20 mouse cellular contexts compared by ENCODE assay signal in genomic region chr9:70314019-70314418, GRCm38 (mm10).
DNase-seq lines count a peak whose midpoint lies in the region; TF ChIP-seq lines count a peak whose summit lies in the region.
"Had no signal": no experiment of that assay in that cellular context is flagged by ENCODE, and none has a peak within 500 bp of the region (broad histone marks: within the 10 kb centered on the region; RNA-seq: fewer than 3 reads in every experiment).

No protein-coding gene starts in this region.

- no peak for DNase-seq in kidney, adult 2 months
- DNase-seq in kidney, postnatal 25 days: no peak
- peak in 1 of 2 experiments; percentile 19 for DNase-seq in spleen, adult 2 months (ENCODE audit: low read depth in 1 of 2, low spot score in 2 of 2)
- no peak for DNase-seq in spleen, postnatal 10 days (ENCODE audit: low spot score in 2 of 2)
- no peak for DNase-seq in embryo, embryonic 11 days
- DNase-seq in gastrocnemius, postnatal 4 days (ENCODE audit: low spot score in 2 of 2): no peak
- no peak for DNase-seq in right cerebral cortex, adult 2 months (ENCODE audit: low spot score in 2 of 2)
- DNase-seq: cerebellum, adult 8-10 months; gastrocnemius, postnatal 10 days; kidney, adult 8-10 months; layer of hippocampus, postnatal 36 days; lung, postnatal 36 days; spleen, adult 18-20 months; thymus, postnatal 14 days had no signal

- H3K4me3 ChIP-seq in kidney, adult 2 months (ENCODE audit: insufficient read depth, low read depth, low read length): no peak overlapping the region
- H3K4me3 ChIP-seq in spleen, adult 2 months (ENCODE audit: extremely low read depth, insufficient read depth, insufficient read length): no peak overlapping the region
- no peak overlapping the region for H3K4me3 ChIP-seq in bone marrow, adult 2 months (replicated peaks; ENCODE audit: control insufficient read depth, low read depth, low read length)
- H3K4me3 ChIP-seq: hindbrain, embryonic 15.5 days; limb, embryonic 10.5 days; midbrain, embryonic 10.5 days had no signal

- no peak overlapping the region for H3K27ac ChIP-seq in kidney, adult 2 months (ENCODE audit: insufficient read depth, low read depth, low read length)
- H3K27ac ChIP-seq in spleen, adult 2 months (ENCODE audit: insufficient read depth, low read length): no peak overlapping the region
- no peak overlapping the region for H3K27ac ChIP-seq in bone marrow, adult 2 months (ENCODE audit: control insufficient read depth, insufficient read depth, low read depth, low read length, poor library complexity)
- H3K27ac ChIP-seq: hindbrain, embryonic 15.5 days; limb, embryonic 10.5 days; liver, embryonic 14.5 days; midbrain, embryonic 10.5 days had no signal

- no peak for TF ChIP-seq POLR2A in kidney, adult 2 months (IDR thresholded peaks at IDR 0.05; ENCODE audit: low read depth, low read length)
- TF ChIP-seq POLR2A in spleen, adult 2 months (IDR thresholded peaks at IDR 0.05; ENCODE audit: low read depth, low read length): no peak
- no peak for TF ChIP-seq POLR2A in bone marrow, adult 2 months (IDR thresholded peaks at IDR 0.05; ENCODE audit: borderline replicate concordance, control insufficient read depth, low read depth, low read length)

- no peaks in the 10 kb centered on the region for H3K36me3 ChIP-seq in kidney, adult 2 months (ENCODE audit: control insufficient read depth, insufficient read depth, low read length)
- H3K36me3 ChIP-seq in spleen, adult 2 months (ENCODE audit: control insufficient read depth, insufficient read depth, low read length): peaks cover 13% of the 10 kb centered on the region; the same call in 1 of the 2 replicates
- H3K36me3 ChIP-seq: hindbrain, embryonic 15.5 days; midbrain, embryonic 10.5 days had no signal

- 88% methylated on average over 1 of the region's 1 CpGs for WGBS in kidney, adult 2 months
- WGBS in spleen, adult 2 months: 87% methylated on average over 1 of the region's 1 CpGs
- WGBS in bone marrow, adult 2 months: 89% methylated on average over 1 of the region's 1 CpGs

- peak; percentile 47 for TF ChIP-seq CTCF in kidney, adult 2 months (conservative IDR thresholded peaks at IDR 0.05; ENCODE audit: insufficient read depth, insufficient read length, low read depth, low read length)
- peak; percentile 11; the same call in 1 of the 2 replicates for TF ChIP-seq CTCF in spleen, adult 2 months (IDR thresholded peaks at IDR 0.05; ENCODE audit: extremely low read depth, insufficient read depth, insufficient read length, insufficient replicate concordance)
- 0 out of 2 replicates have a peak, but pooled peaks have one; percentile 12 for TF ChIP-seq CTCF in bone marrow, adult 2 months (IDR thresholded peaks at IDR 0.05; ENCODE audit: control insufficient read depth, insufficient read depth, low read length)

- no peaks in the 10 kb centered on the region for H3K27me3 ChIP-seq in kidney, adult 2 months (replicated peaks; ENCODE audit: control insufficient read depth, insufficient read depth, low read length)
- no peaks in the 10 kb centered on the region for H3K27me3 ChIP-seq in spleen, adult 2 months (ENCODE audit: control insufficient read depth, insufficient read depth, low read length)
- H3K27me3 ChIP-seq: hindbrain, embryonic 15.5 days; Patski had no signal

- peaks cover 8% of the 10 kb centered on the region for H3K4me1 ChIP-seq in kidney, adult 2 months (ENCODE audit: control insufficient read depth, insufficient read depth, low read length)
- H3K4me1 ChIP-seq in spleen, adult 2 months (ENCODE audit: control insufficient read depth, insufficient read depth, insufficient read length): peaks cover 4% of the 10 kb centered on the region; the same call in 1 of the 2 replicates
- no peaks in the 10 kb centered on the region; the same call in none of the 2 replicates for H3K4me1 ChIP-seq in bone marrow, adult 2 months (ENCODE audit: control insufficient read depth, insufficient read depth, low read length)
- H3K4me1 ChIP-seq: hindbrain, embryonic 15.5 days had no signal
